Mouse (Mus musculus): ENCODE results near the gene Hpcal1. TPM values are rescaled to one million over a fixed set of nuclear protein-coding genes. Genes with fewer than 3 reads are reported as not detected.

Gene Hpcal1
- polyA plus RNA-seq, 1 experiment = 36.1 TPM

- TF ChIP-seq POLR2A (IDR thresholded peaks at IDR 0.05; ENCODE audit: borderline replicate concordance, control insufficient read depth, low read depth, low read length) = no peak
- no peak for TF ChIP-seq CTCF (IDR thresholded peaks at IDR 0.05; ENCODE audit: control insufficient read depth, insufficient read depth, low read length)
- WGBS = under 1% methylated on average over 23 of the region's 23 CpGs
- Histone ChIP-seq H3K4me1 (ENCODE audit: control insufficient read depth, insufficient read depth, low read length) (no peaks in the 10 kb centered on the region; the same call in 1 of the 2 replicates), H3K27ac (ENCODE audit: control insufficient read depth, insufficient read depth, low read depth, low read length, poor library complexity) (peak overlapping the region; percentile 48), H3K4me3 (replicated peaks; ENCODE audit: control insufficient read depth, low read depth, low read length) (peak overlapping the region; percentile 90)
Observed at GRCm38 (mm10) chr12:17691891-17692321, 1.2 kb downstream of the Hpcal1 start.

DNA sequence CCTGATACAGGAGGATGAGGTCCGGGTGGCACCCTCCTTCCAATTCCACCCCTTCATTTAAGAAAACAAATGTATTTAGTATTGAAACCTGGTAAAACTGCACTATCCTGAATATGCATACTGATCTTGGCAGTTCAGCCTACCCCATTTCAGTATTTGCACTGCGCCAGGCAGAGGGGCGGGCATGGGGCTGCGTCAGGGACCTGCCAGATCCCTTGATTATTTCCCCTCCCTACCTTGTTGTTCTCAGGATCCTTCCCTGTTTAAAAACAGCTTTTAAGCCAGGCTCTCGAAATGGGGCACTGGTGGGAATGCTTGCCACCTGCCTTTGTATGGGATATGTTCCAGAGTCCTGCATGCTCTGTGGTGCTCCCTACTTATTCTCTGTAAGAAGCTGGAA is 1.7 kb downstream of the Hpcal1 start:
- H3K4me1 ChIP-seq (ENCODE audit: control insufficient read depth, insufficient read depth, low read length) = peaks cover 1% of the 10 kb centered on the region; the same call in 1 of the 2 replicates

DNA sequence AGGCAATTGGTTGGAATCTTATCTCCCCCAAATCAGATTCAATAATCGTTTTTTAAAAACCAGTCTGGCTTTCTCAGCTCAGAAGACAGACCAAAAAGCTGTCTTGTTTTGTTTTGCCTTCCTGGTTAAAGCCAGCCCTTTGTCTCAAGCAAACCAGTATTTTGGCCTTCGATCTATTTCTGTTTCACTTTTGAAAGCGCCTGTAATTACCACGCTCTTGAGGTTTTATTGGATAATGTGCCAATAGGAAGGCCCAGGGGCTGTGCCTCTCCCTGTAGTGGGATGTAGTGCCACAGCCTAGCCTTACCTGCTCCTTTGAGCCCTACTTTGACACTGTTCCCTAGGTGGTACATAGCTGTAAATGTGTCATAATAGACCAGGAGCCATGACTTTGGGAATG is 2.3 kb downstream of the Hpcal1 start:
- H3K27ac ChIP-seq (ENCODE audit: control insufficient read depth, insufficient read depth, low read depth, low read length, poor library complexity) = no peak overlapping the region
- H3K4me1 ChIP-seq (ENCODE audit: control insufficient read depth, insufficient read depth, low read length) = peaks cover 1% of the 10 kb centered on the region; the same call in 1 of the 2 replicates
- TF ChIP-seq POLR2A (IDR thresholded peaks at IDR 0.05; ENCODE audit: borderline replicate concordance, control insufficient read depth, low read depth, low read length) (no peak), CTCF (IDR thresholded peaks at IDR 0.05; ENCODE audit: control insufficient read depth, insufficient read depth, low read length) (no peak)
- 12% methylated on average over 4 of the region's 4 CpGs for WGBS
- H3K4me3 ChIP-seq (replicated peaks; ENCODE audit: control insufficient read depth, low read depth, low read length) = no peak overlapping the region

More for the DNA sequence above, 1.7 kb downstream of the Hpcal1 start:
- H3K27ac ChIP-seq (ENCODE audit: control insufficient read depth, insufficient read depth, low read depth, low read length, poor library complexity) = no peak overlapping the region
- peak overlapping the region; percentile 11 for H3K4me3 ChIP-seq (replicated peaks; ENCODE audit: control insufficient read depth, low read depth, low read length)
- TF ChIP-seq CTCF (IDR thresholded peaks at IDR 0.05; ENCODE audit: control insufficient read depth, insufficient read depth, low read length) (no peak), POLR2A (IDR thresholded peaks at IDR 0.05; ENCODE audit: borderline replicate concordance, control insufficient read depth, low read depth, low read length) (no peak)
- 25% methylated on average over 5 of the region's 5 CpGs for WGBS

DNA sequence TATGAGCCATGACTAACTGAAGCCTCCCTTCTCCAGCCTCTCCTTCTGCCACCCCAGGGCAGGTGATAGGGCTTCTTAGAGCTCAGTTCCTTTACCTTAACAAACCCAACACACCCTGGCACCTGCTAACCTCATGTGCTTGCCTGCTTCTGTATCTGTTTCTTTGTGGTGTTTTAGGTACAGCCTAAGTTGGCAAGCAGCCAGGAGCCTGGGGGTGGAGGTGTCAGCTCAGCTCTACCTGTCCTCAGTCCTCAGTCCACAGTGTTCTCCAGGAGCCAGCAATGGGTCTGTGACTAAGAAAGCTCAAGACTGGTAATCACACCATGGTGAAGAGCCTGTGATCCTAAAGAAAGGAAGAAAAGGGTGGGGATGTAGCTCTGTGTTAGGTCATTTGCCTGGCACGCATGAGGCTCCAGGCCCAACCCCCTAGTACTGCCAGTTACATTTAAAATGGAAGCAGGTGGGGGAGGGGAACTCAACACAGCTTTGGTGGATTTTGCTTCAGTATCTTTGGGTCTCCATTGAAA is 4.0 kb downstream of the Hpcal1 start:
- peaks cover 1% of the 10 kb centered on the region; the same call in 1 of the 2 replicates for H3K4me1 ChIP-seq (ENCODE audit: control insufficient read depth, insufficient read depth, low read length)
- TF ChIP-seq CTCF (IDR thresholded peaks at IDR 0.05; ENCODE audit: control insufficient read depth, insufficient read depth, low read length) (no peak), POLR2A (IDR thresholded peaks at IDR 0.05; ENCODE audit: borderline replicate concordance, control insufficient read depth, low read depth, low read length) (no peak)
- WGBS = 63% methylated on average over 1 of the region's 1 CpGs

DNA sequence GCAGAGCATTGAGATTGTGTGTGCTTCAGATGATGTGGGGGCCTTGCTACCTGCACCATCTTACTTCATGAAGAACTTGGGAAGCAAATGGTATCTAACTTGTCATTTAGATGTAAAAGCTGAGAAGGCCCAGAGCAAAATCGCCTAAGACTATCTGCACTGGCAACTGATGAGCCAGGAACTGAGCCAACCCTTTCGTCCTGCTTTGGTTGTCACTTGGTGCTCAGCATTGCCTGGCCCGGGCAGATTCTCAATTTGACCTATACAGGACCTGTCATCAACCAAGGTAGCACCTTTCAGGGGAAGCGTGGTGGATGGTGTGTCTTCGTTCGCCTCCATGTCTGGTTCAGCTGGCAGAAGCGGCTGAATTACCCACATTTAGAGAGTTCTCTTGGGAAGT is 5.7 kb downstream of the Hpcal1 start:
- no peak overlapping the region for H3K27ac ChIP-seq (ENCODE audit: control insufficient read depth, insufficient read depth, low read depth, low read length, poor library complexity)
- no peak overlapping the region for H3K4me3 ChIP-seq (replicated peaks; ENCODE audit: control insufficient read depth, low read depth, low read length)
- TF ChIP-seq CTCF (IDR thresholded peaks at IDR 0.05; ENCODE audit: control insufficient read depth, insufficient read depth, low read length) = no peak
- no peak for TF ChIP-seq POLR2A (IDR thresholded peaks at IDR 0.05; ENCODE audit: borderline replicate concordance, control insufficient read depth, low read depth, low read length)
- H3K4me1 ChIP-seq (ENCODE audit: control insufficient read depth, insufficient read depth, low read length) = peaks cover 1% of the 10 kb centered on the region; the same call in 1 of the 2 replicates
- 76% methylated on average over 7 of the region's 7 CpGs for WGBS

More for the DNA sequence above, 4.0 kb downstream of the Hpcal1 start:
- Histone ChIP-seq H3K4me3 (replicated peaks; ENCODE audit: control insufficient read depth, low read depth, low read length) (no peak overlapping the region), H3K27ac (ENCODE audit: control insufficient read depth, insufficient read depth, low read depth, low read length, poor library complexity) (no peak overlapping the region)

GRCm38 (mm10) chr12:17698934-17699333 is 8.3 kb downstream of the Hpcal1 start:
- H3K4me3 ChIP-seq (replicated peaks; ENCODE audit: control insufficient read depth, low read depth, low read length) = no peak overlapping the region
- no peak for TF ChIP-seq POLR2A (IDR thresholded peaks at IDR 0.05; ENCODE audit: borderline replicate concordance, control insufficient read depth, low read depth, low read length)
- no peak for TF ChIP-seq CTCF (IDR thresholded peaks at IDR 0.05; ENCODE audit: control insufficient read depth, insufficient read depth, low read length)
- WGBS = 68% methylated on average over 4 of the region's 4 CpGs
- H3K4me1 ChIP-seq (ENCODE audit: control insufficient read depth, insufficient read depth, low read length) = peaks cover 1% of the 10 kb centered on the region; the same call in 1 of the 2 replicates
- no peak overlapping the region for H3K27ac ChIP-seq (ENCODE audit: control insufficient read depth, insufficient read depth, low read depth, low read length, poor library complexity)

GRCm38 (mm10) chr12:17699480-17699879 is 8.8 kb downstream of the Hpcal1 start:
- TF ChIP-seq POLR2A (IDR thresholded peaks at IDR 0.05; ENCODE audit: borderline replicate concordance, control insufficient read depth, low read depth, low read length) = no peak
- TF ChIP-seq CTCF (IDR thresholded peaks at IDR 0.05; ENCODE audit: control insufficient read depth, insufficient read depth, low read length) = no peak
- no peak overlapping the region for H3K4me3 ChIP-seq (replicated peaks; ENCODE audit: control insufficient read depth, low read depth, low read length)
- WGBS = 60% methylated on average over 1 of the region's 1 CpGs
- H3K27ac ChIP-seq (ENCODE audit: control insufficient read depth, insufficient read depth, low read depth, low read length, poor library complexity) = no peak overlapping the region
- H3K4me1 ChIP-seq (ENCODE audit: control insufficient read depth, insufficient read depth, low read length) = peaks cover 1% of the 10 kb centered on the region; the same call in 1 of the 2 replicates

- Histone ChIP-seq H3K27ac (ENCODE audit: control insufficient read depth, insufficient read depth, low read depth, low read length, poor library complexity) (no peak overlapping the region), H3K4me1 (ENCODE audit: control insufficient read depth, insufficient read depth, low read length) (peaks cover 1% of the 10 kb centered on the region; the same call in 1 of the 2 replicates), H3K4me3 (replicated peaks; ENCODE audit: control insufficient read depth, low read depth, low read length) (no peak overlapping the region)
- TF ChIP-seq POLR2A (IDR thresholded peaks at IDR 0.05; ENCODE audit: borderline replicate concordance, control insufficient read depth, low read depth, low read length) = no peak
- no peak for TF ChIP-seq CTCF (IDR thresholded peaks at IDR 0.05; ENCODE audit: control insufficient read depth, insufficient read depth, low read length)
- WGBS = 71% methylated on average over 5 of the region's 5 CpGs
Observed at GRCm38 (mm10) chr12:17701131-17701720, 10.6 kb downstream of the Hpcal1 start.

Measured in bone marrow, adult 2 months (tissue).